Mouse (Mus musculus): ENCODE results near the gene Ranbp3. TPM values are rescaled to one million over a fixed set of nuclear protein-coding genes. Genes with fewer than 3 reads are reported as not detected.
"Not testable (repeated sequence)": the region's sequence is repeated elsewhere in the genome, so short reads cannot be mapped to it uniquely, and the experiment has no call there.

Ranbp3 gene
- total RNA-seq (2022) = 10 to 100 TPM; 80.2 to 92.3 (median 84.3) TPM

DNA sequence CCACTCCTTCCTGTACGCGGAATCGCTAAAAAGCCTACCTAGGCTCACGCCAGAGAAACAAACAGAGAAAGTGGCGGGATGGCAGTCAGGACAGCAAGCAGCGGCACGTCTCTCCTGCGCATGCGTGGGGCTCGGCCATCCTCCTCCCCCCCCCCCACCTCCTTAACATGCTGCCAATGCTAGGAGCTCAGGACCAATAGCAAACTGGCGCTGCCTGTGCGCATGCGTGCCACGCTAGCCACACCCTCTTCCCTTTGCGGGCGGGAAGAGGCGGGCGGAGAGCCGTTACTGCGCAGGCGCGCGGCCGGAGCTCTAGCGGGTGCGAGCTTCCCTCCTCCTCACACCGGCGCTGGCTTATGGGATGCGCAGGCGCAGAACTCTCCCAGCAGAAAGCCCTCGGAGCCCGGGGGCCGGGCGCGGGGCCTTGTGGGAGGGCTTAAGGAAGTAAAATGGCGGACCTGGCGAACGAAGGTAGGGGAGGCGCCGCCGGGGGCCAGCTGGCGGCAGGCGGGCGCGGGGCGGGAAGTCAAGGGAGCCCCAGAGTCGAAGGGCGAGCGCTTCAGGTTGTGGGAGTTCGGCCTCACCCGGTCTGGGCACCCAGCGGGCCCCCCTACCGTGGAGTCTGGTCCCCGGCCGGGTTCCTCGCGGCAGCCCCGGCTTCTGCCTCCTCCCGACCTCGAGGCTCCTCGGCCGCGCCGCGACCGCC lies at the start of gene Ranbp3:
TSS of gene Ranbp3 (plus strand) at position 354 of the 706 bp plus-strand sequence.
- DNase-seq = peak; percentile 100

GRCm38 (mm10) chr17:56625495-56625894 lies 47.6 kb upstream of the Ranbp3 start:
- DNase-seq = peak; percentile 85

GRCm38 (mm10) chr17:56626260-56626659 lies 46.8 kb upstream of the Ranbp3 start:
- no peak for DNase-seq

GRCm38 (mm10) chr17:56626754-56627470 lies 46.2 kb upstream of the Ranbp3 start, which contains the start of gene Lonp1:
TSS of gene Lonp1 (minus strand) at chr17:56626887.
- DNase-seq = peak; percentile 98

GRCm38 (mm10) chr17:56627530-56628277 lies 45.4 kb upstream of the Ranbp3 start, which contains the start of gene Catsperd:
TSS of gene Catsperd (plus strand) at chr17:56628143.
- no peak for DNase-seq

GRCm38 (mm10) chr17:56629800-56630781 lies 43.0 kb upstream of the Ranbp3 start:
- not testable (repeated sequence) for DNase-seq

GRCm38 (mm10) chr17:56631807-56632206 lies 41.3 kb upstream of the Ranbp3 start:
- no peak for DNase-seq

- no peak for DNase-seq
Measured at GRCm38 (mm10) chr17:56634023-56634422, 39.1 kb upstream of the Ranbp3 start.

- no peak for DNase-seq
Measured at GRCm38 (mm10) chr17:56643237-56643636, 29.9 kb upstream of the Ranbp3 start.

GRCm38 (mm10) chr17:56647546-56647945 lies 25.5 kb upstream of the Ranbp3 start:
- no peak for DNase-seq

GRCm38 (mm10) chr17:56651801-56652200 lies 21.3 kb upstream of the Ranbp3 start:
- DNase-seq = no peak

GRCm38 (mm10) chr17:56654771-56655170 lies 18.3 kb upstream of the Ranbp3 start:
- DNase-seq = no peak

- peak; percentile 66 for DNase-seq
Measured at GRCm38 (mm10) chr17:56655311-56655710, 17.8 kb upstream of the Ranbp3 start.

- no peak for DNase-seq
Measured at GRCm38 (mm10) chr17:56656171-56656570, 16.9 kb upstream of the Ranbp3 start.

GRCm38 (mm10) chr17:56663659-56664058 lies 9.4 kb upstream of the Ranbp3 start:
- no peak for DNase-seq

DNA sequence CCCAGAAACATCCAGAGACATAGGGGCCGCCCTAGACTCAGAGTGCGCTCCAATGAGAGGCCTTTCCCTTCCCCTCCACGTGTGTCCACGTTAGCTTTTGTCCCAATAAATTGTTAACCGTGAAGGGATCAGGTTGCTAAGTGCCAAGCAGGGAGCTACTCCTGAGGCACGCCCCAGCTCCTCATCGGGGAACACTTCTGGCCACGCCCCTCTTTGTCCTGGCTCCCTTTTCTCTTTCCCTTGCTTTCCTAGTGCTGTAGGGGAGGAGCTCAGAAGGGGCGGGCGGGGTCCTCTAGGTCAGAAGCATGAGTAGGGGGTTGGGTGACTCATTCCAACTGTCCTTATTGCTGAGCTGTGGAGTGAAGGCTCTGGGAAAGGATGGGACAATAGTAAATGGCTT lies 8.8 kb upstream of the Ranbp3 start:
- DNase-seq = no peak

GRCm38 (mm10) chr17:56666384-56666783 lies 6.7 kb upstream of the Ranbp3 start:
- no peak for DNase-seq

- no peak for DNase-seq
Measured at GRCm38 (mm10) chr17:56667591-56667990, 5.5 kb upstream of the Ranbp3 start.

DNA sequence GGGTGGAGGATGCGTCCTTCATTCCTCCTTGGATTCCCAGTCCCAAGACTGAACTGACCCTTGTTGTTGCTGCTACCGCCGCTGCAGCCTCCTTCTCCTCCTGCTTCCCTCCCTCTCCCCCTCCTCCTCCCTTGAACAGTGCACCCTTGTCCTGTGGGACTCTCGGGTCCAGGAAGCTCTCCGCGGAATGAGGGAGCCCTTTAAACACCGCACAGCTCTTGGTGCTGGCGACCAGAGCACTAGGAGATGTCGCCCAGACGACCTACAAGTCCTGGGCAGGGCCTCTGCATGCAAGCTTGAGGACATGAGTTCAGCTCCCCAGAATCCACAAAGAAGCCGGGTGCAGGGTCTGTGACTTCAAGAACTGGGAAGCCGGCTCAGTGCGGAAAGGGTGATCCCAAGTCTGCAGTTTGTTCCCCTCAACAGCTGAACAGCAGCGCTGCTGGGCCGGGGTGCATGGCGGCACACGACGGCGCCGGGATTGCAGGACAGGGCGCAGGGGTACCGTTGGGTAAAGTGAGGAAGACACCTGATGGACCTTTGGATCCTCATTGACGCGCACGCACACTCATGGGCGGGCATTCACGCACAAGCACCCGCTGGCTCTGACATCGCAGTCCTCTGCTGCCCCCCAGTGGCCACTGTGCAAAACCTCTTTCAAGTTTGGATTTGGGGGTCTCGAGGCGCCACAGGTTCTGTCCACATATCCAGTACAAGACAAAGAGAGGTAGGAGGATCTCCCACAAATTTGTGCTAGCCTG lies 4.5 kb upstream of the Ranbp3 start:
- DNase-seq = peak; percentile 74

DNA sequence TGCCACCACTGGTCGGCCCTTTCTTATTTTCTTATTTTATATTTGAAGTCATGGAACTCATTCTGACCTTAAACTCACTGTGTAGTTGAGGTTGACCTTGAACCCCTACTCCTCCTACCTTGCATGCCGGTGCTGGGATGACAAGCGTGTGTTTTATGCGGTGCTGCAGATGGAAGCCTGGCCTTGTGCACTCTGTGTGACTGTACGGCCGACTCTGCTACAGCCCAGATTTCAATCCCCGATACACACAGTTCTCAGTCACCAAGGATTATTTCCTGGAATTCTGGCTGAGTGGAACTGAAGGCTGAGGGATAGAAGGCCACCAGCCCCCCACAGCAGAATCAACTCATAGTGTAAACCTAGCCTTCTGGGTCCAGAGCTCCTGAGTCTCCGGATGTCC lies 3.3 kb upstream of the Ranbp3 start:
- no peak for DNase-seq
